Mouse (Mus musculus) neural tube, embryonic 11.5 days (tissue): ENCODE data around the gene Cdk8. TPM values are rescaled to one million over a fixed set of nuclear protein-coding genes. Genes with fewer than 3 reads are reported as not detected.

Source experiments
- ATAC-seq: fragments of 200-750 bp; cut with Nextera tagmentation; 2 replicates; pipeline ENCODE4 v1.8.0; 2017; ENCODE audit warnings: moderate number of reproducible peaks, mild to moderate bottlenecking, moderate TSS enrichment, moderate library complexity; ENCODE audit not compliant: insufficient read depth, low FRiP score, low TSS enrichment
- DNase-seq: peaks from one replicate; pipeline ENCODE4 v3.0.0-alpha.2; 2015; ENCODE audit warnings: low spot score
- H3K27ac ChIP-seq: fragments of 300-500 bp; sonication (generic); 2 replicates; pipeline ENCODE4 v1.5.1; 2014; ENCODE audit warnings: low read depth, mild to moderate bottlenecking, low read length
- H3K27me3 ChIP-seq: fragments of 300-500 bp; sonication (generic); 2 replicates; pipeline ENCODE4 v1.6.1; 2014; ENCODE audit warnings: mild to moderate bottlenecking, low read length, mixed read lengths; ENCODE audit not compliant: control insufficient read depth, insufficient read depth
- H3K36me3 ChIP-seq: fragments of 300-500 bp; sonication (generic); 2 replicates; pipeline ENCODE4 v1.6.1; 2014; ENCODE audit warnings: mild to moderate bottlenecking, low read length, moderate library complexity, mixed read lengths; ENCODE audit not compliant: control insufficient read depth, insufficient read depth
- H3K4me1 ChIP-seq: fragments of 300-500 bp; sonication (generic); 2 replicates; pipeline ENCODE4 v1.6.1; 2014; ENCODE audit warnings: low read length, mixed read lengths; ENCODE audit not compliant: control insufficient read depth, insufficient read depth
- H3K4me2 ChIP-seq: fragments of 300-500 bp; sonication (generic); 2 replicates; pipeline ENCODE4 v1.6.1; 2014; ENCODE audit warnings: low read depth, mild to moderate bottlenecking, moderate library complexity
- H3K4me3 ChIP-seq: fragments of 300-500 bp; sonication (generic); 2 replicates; pipeline ENCODE4 v1.5.1; 2014; ENCODE audit warnings: low read depth, low read length
- H3K9ac ChIP-seq: fragments of 300-500 bp; sonication (generic); 2 replicates; pipeline ENCODE4 v1.6.1; 2014; ENCODE audit warnings: mild to moderate bottlenecking, low read length
- H3K9me3 ChIP-seq: fragments of 300-500 bp; sonication (generic); 2 replicates; pipeline ENCODE4 v1.6.1; 2016; ENCODE audit warnings: low read length; ENCODE audit not compliant: control insufficient read depth
- WGBS: fragments of 180-500 bp; shearing (Covaris S2); extraction: QIAGEN DNeasy Blood & Tissue Kit; methylation state at CpG from one replicate; pipeline ENCODE4 v1.1.7; 2014; 5-methylcytosine and 5-hydroxymethylcytosine counted together
- polyA plus RNA-seq: library from polyadenylated mRNA; unstranded; fragments of >200 nt; fragmentation: Nextera tagmentation; extraction: Ambion mirVana; gene quantifications from 2 replicates; pipeline ENCODE4 v1.2.1, GENCODE M21; 2014

Gene Cdk8
- polyA plus RNA-seq, 1 experiment from 2014 or later: 36.0 TPM

GRCm38 (mm10) chr5:146260003-146260402 lies 29.0 kb downstream of the Cdk8 start:
- Histone ChIP-seq H3K27ac (no peak overlapping the region), H3K4me3 (no peak overlapping the region), H3K36me3 (0 out of 2 replicates have a peak, but pooled peaks cover 2% of the 10 kb centered on the region), H3K27me3 (no peaks in the 10 kb centered on the region), H3K9ac (no peak overlapping the region), H3K9me3 (no peaks in the 10 kb centered on the region), H3K4me1 (no peaks in the 10 kb centered on the region), H3K4me2 (no peak overlapping the region)
- WGBS: 57% methylated on average over 9 of the region's 9 CpGs
- ATAC-seq: no peak
- no peak for DNase-seq

- H3K27me3 ChIP-seq: no peaks in the 10 kb centered on the region
- no peak overlapping the region for H3K4me2 ChIP-seq
- H3K9me3 ChIP-seq: no peaks in the 10 kb centered on the region
- no peaks in the 10 kb centered on the region for H3K36me3 ChIP-seq
- DNase-seq (no peak), ATAC-seq (no peak)
- WGBS: 73% methylated on average over 6 of the region's 6 CpGs
- no peak overlapping the region for H3K4me3 ChIP-seq
- no peak overlapping the region for H3K9ac ChIP-seq
- no peak overlapping the region for H3K27ac ChIP-seq
- no peaks in the 10 kb centered on the region for H3K4me1 ChIP-seq
Measured at GRCm38 (mm10) chr5:146265934-146266591, 35.0 kb downstream of the Cdk8 start.

GRCm38 (mm10) chr5:146267776-146268175 lies 36.7 kb downstream of the Cdk8 start:
- ATAC-seq (no peak), DNase-seq (no peak)
- Histone ChIP-seq H3K9ac (no peak overlapping the region), H3K36me3 (no peaks in the 10 kb centered on the region), H3K27me3 (no peaks in the 10 kb centered on the region), H3K9me3 (no peaks in the 10 kb centered on the region), H3K27ac (no peak overlapping the region), H3K4me3 (no peak overlapping the region), H3K4me2 (no peak overlapping the region), H3K4me1 (no peaks in the 10 kb centered on the region)
- WGBS: 93% methylated on average over 7 of the region's 7 CpGs

GRCm38 (mm10) chr5:146270593-146270992 lies 39.6 kb downstream of the Cdk8 start:
- Histone ChIP-seq H3K9ac (no peak overlapping the region), H3K27me3 (no peaks in the 10 kb centered on the region), H3K4me3 (no peak overlapping the region), H3K4me1 (no peaks in the 10 kb centered on the region), H3K27ac (no peak overlapping the region), H3K4me2 (no peak overlapping the region), H3K9me3 (no peaks in the 10 kb centered on the region), H3K36me3 (no peaks in the 10 kb centered on the region)
- ATAC-seq (no peak), DNase-seq (no peak)
- 85% methylated on average over 9 of the region's 9 CpGs for WGBS

- H3K4me3 ChIP-seq: no peak overlapping the region
- H3K36me3 ChIP-seq: no peaks in the 10 kb centered on the region
- no peaks in the 10 kb centered on the region for H3K27me3 ChIP-seq
- H3K27ac ChIP-seq: no peak overlapping the region
- 93% methylated on average over 5 of the region's 5 CpGs for WGBS
- H3K4me2 ChIP-seq: no peak overlapping the region
- H3K9me3 ChIP-seq: no peaks in the 10 kb centered on the region
- no peak overlapping the region for H3K9ac ChIP-seq
- ATAC-seq: no peak
- no peaks in the 10 kb centered on the region for H3K4me1 ChIP-seq
- DNase-seq: no peak
Measured at GRCm38 (mm10) chr5:146271662-146272061, 40.6 kb downstream of the Cdk8 start.

- WGBS: 83% methylated on average over 4 of the region's 4 CpGs
- no peak overlapping the region for H3K4me3 ChIP-seq
- no peaks in the 10 kb centered on the region for H3K27me3 ChIP-seq
- ATAC-seq: no peak
- no peaks in the 10 kb centered on the region for H3K36me3 ChIP-seq
- no peaks in the 10 kb centered on the region for H3K9me3 ChIP-seq
- no peak overlapping the region for H3K27ac ChIP-seq
- no peak overlapping the region for H3K4me2 ChIP-seq
- DNase-seq: no peak
- H3K4me1 ChIP-seq: no peaks in the 10 kb centered on the region
- H3K9ac ChIP-seq: no peak overlapping the region
Measured at GRCm38 (mm10) chr5:146273096-146273495, 42.1 kb downstream of the Cdk8 start.

GRCm38 (mm10) chr5:146274420-146275045 lies 43.5 kb downstream of the Cdk8 start:
- 93% methylated on average over 4 of the region's 4 CpGs for WGBS
- Histone ChIP-seq H3K4me3 (no peak overlapping the region), H3K9ac (no peak overlapping the region), H3K9me3 (no peaks in the 10 kb centered on the region), H3K36me3 (no peaks in the 10 kb centered on the region), H3K27ac (no peak overlapping the region), H3K4me2 (no peak overlapping the region), H3K4me1 (no peaks in the 10 kb centered on the region), H3K27me3 (no peaks in the 10 kb centered on the region)
- DNase-seq: no peak
- no peak for ATAC-seq

GRCm38 (mm10) chr5:146277513-146277912 lies 46.5 kb downstream of the Cdk8 start:
- no peak overlapping the region for H3K27ac ChIP-seq
- no peak for ATAC-seq
- no peaks in the 10 kb centered on the region for H3K4me1 ChIP-seq
- no peak overlapping the region for H3K9ac ChIP-seq
- no peak overlapping the region for H3K4me2 ChIP-seq
- no peaks in the 10 kb centered on the region for H3K9me3 ChIP-seq
- no peak overlapping the region for H3K4me3 ChIP-seq
- no peak for DNase-seq
- no peaks in the 10 kb centered on the region for H3K27me3 ChIP-seq
- WGBS: 92% methylated on average over 4 of the region's 4 CpGs
- no peaks in the 10 kb centered on the region for H3K36me3 ChIP-seq

- DNase-seq (no peak), ATAC-seq (no peak)
- Histone ChIP-seq H3K4me1 (no peaks in the 10 kb centered on the region), H3K9me3 (no peaks in the 10 kb centered on the region), H3K9ac (no peak overlapping the region), H3K27me3 (no peaks in the 10 kb centered on the region), H3K4me2 (no peak overlapping the region), H3K27ac (no peak overlapping the region), H3K36me3 (no peaks in the 10 kb centered on the region), H3K4me3 (no peak overlapping the region)
Measured at GRCm38 (mm10) chr5:146280012-146280411, 49.0 kb downstream of the Cdk8 start.
